Mouse (Mus musculus) thymus, postnatal 25 days (tissue): ENCODE results near the gene Rdh16f1.
"Not testable (repeated sequence)": the region's sequence is repeated elsewhere in the genome, so short reads cannot be mapped to it uniquely, and the experiment has no call there.

Experiments
- DNase-seq: peaks from one replicate; pipeline ENCODE4 v3.0.0; 2022

The Rdh16f1 gene

DNA sequence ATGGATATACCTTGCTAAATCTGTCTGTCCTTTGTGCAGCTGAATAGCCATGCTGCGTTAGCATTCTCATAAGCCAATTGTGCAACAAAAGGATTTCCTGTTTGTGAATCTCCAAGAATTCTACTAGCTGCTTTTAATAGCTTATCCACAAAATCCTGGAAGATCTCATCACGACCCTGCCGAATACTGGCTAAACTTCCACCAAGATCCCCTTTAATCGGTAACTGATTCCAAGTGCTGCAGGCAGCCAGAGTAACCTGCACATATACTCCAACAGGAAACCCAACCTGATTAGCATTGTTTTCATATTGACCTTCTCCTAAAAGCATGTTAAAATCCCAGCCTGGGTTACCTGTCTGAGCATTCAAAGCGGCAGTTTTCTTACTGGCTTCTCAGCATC lies 75.7 kb downstream of the Rdh16f1 start:
- DNase-seq, result no peak

DNA sequence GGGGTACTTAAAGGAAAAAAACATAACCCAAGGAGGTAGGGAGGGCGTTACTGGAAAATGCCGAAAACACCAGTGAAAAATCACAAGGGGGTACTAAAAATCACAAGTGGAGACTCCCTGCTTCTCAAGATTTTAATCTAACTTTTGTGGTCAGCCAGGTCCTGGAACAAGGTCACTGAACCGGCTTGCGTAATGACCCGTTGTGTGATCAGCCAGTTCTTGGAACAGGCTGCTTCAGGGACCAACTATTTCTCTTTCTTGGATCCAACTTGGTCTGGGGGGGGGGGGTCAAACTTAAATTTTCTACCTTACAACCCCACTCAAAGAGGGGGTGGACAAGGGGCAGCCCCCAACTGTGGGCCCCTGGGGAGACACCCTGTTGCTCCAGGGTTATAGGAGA lies 78.2 kb downstream of the Rdh16f1 start:
- not testable (repeated sequence) for DNase-seq

DNA sequence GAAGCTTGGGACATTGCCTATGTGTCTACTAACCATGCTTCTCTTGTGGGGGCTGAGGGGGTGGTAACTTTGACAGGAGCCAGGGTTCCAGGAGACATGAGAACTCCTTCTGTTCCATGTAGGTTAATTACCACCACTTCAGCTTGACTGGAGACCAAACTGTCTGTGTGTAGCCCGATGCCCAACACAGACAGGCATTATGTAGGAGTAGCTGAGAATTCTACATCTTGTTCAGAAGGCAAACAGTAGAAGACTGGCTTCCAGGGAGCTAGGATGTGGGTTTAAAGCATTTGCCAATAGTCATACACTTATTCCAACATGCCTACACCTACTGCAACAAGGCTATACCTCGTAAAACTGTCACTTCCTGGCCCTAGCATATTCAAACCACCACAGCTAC lies 79.0 kb downstream of the Rdh16f1 start:
- no peak for DNase-seq

DNA sequence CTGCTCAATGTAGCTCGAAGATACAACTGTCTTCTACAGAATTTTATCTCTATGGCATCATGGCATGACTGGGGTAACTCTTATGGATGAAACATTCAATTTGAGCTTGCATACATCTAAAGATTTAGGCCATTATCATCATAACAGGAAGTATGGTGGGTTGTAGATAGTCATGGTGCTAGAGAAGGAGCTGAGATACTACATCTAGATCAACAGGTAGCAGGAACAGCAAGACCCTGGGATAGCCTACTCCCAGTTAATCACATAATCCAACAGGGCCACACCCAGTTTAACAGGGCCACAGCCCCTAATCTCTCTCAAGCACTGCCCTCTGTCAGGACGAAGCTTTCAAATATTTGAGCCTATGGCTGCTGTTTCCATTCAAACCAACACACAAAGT lies 81.2 kb downstream of the Rdh16f1 start:
- DNase-seq, result no peak
